Mouse (Mus musculus) c-Kit-positive CD71-positive TER-119-negative erythroid progenitor cells, embryonic 14.5 days (primary cell): ENCODE data around the gene Rnf212.

Experiments used
- DNase-seq: peaks from one replicate; pipeline ENCODE4 v3.0.0-alpha.2; 2013; ENCODE audit warnings: low read depth

Rnf212 gene

DNA sequence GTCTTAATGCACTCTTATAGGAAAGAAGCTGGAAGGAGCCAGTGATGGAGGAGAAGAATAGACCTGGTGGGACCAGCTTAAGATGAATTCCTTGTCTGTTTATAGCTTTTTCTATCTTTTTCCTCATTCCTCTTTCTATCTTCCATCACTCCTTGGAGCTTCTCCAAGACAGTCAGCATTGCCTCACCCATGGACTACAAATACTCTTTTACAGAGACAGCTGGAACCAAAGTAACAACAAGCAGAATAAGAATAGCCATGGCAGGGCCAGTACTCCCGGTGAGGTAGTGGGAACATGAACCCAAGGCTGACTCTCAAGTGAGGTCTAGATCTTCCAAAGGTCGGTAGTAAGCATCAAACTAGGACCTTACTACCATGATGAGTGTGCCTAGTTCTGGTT lies 61.7 kb downstream of the Rnf212 start:
- no peak for DNase-seq

DNA sequence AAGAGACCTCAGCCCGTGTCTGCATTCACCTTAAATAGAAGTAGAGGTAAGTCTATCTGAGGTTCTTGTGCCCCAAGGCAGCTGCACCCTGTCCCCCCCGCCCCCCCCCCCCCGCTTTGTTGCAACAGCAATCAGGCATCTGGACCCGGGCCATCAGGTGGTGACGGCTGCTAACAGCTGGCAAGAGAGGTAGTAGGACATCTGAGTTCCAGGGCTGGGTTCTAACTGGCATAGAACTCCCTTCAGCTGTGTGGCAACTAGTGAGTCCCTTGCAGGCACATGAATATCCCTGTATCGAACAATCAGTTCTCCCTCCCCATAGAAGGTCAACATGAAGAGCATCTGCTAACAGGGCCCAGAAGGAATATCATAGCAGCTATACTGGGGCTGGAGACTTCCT lies 62.8 kb downstream of the Rnf212 start:
- no peak for DNase-seq

DNA sequence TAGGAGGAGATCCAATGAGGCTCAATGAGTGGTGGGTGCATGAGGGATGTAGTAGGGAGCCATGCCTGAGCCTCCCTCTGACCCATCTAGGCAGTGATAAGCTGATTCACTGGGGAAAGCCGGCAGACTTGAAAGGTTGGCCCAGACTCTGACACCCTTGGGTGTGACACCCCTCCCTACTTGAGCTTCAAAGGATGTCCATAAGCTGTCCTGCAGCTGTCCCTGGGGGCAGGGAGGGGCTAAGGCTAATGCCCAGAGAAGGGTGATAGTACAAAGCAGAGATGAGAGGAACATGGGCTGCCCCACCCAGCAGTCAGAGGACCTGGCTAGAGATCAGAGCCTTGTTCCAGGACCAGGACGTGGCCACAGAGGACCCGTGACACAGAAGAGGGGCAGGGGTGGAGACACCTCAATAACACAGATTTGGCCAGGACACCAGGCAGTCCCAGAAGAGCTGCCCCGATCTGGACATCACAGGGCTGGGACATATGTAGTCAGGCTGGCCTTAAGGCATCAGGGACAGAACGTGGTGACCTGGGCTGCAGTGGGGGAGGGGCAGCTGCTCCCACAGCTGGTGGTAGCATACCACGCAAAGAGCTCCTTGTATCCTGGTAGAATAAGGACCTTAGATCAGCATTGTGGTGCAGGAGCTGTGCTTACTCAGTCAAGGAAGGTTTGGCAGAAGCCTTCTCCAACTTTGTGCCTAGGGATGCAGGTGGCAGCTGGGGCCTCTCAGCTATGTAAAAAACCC lies 65.6 kb downstream of the Rnf212 start:
- DNase-seq = no peak

DNA sequence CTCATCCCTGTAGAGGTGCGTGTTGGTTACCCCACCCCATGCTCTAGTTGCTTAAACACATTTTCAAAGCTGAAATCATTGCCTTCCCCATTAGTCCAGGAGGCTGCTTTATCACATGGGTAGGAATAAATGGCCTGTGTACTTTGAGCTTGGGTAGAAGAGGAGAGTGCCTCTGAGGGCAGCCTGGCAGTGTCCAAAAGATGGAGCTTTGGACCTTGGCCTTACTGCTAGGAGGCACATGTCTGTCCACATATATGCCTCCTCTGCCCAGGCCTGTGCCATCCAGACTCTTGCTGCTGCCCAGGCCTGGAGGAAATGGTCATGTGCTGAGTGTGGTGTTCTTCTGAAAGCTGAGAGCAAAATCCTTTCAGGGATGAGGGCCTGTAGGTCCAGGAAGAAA lies 66.4 kb downstream of the Rnf212 start:
- DNase-seq = no peak

DNA sequence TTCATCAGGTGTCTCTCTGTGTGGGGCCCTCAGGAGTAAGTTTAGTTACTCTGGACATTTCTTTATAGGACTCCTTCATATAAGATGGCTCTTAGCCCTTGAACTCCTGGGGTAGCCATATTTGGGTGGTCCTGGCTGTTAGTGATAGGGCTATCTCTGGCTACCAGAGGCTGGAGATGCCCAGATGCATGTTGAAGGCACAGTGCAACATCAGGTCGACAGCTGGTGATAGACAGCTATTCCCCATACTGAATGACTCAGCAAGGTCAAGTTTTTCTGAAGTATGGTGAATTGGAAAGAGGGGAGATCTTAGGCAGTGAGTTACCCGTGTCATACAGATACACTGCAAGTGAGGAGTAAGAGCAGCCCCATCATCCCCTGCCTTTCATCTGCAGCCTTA lies 67.0 kb downstream of the Rnf212 start:
- no peak for DNase-seq

DNA sequence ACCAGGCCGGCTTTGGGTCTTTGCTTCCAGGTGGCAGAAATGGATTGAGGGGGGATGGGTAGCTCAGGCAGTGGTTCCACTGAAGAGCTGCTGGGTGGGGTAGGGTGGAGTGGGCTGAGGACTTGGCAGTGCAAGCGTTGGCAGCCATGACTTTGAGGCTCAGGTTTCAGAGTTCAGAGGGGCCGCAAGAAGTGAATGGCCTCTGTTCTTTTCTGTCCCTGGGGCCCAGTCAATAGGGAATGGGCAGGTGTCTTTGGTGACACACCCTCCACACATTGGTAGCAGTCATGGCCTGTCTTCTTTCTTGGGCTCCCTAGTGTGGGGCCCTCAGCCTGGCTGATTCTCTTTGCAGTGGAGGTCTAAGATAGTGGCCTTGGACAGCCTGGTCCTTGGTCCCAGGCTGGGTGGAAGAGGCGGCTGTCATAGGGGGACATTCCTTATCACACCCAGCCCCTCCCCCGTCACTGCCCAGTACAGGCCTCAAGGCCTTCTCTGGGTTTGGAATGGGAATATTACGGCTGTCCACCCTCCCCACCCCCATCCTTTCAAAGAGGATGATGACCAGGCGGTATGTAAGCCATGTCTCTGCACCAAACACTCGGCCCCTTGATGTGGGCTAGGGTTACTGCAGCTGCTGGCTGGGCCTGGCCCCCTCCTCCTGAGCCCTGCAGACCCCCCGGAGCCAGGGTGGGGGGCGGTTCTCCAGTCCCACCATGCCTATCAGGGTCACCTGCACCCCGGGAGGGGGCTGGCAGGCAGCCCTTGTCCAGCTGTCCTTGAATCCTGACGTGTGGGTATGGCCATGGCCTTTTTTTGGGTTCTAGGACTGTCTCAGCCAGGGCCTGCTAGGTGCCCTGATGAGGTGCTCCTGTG lies 70.8 kb downstream of the Rnf212 start:
- DNase-seq = no peak

DNA sequence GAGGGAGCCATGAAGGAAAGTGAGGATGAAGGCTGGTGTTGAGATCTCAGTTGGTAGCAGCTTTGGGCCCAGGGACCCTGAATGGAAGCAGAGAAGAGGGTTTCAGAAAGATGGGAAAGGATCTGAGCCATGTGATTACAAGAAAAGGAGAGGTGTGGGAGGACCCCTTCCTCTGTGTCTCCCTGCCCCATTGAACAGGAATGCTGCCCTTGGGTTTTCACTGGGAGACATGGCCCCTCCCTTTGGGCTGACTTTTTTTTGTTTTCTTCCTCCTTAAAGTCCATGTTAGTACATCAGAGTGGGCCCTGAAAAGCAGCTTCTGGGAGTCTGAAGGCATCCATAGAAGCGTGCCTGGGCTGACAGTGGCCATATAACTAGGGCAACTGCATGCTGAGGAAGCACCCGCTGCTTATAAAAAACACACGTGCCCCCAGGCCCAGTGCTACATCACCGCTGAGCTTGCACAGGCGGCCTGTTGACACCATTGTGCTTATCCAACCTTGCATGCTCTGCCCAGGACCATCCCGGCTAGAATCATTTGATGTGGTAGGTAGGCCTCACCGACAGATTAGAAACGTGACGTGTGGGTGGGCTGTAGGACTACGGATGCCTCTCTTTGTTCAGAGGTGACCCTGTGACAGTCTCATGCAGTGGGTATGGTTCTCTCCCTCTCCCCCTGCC lies 73.3 kb downstream of the Rnf212 start:
- DNase-seq = no peak

DNA sequence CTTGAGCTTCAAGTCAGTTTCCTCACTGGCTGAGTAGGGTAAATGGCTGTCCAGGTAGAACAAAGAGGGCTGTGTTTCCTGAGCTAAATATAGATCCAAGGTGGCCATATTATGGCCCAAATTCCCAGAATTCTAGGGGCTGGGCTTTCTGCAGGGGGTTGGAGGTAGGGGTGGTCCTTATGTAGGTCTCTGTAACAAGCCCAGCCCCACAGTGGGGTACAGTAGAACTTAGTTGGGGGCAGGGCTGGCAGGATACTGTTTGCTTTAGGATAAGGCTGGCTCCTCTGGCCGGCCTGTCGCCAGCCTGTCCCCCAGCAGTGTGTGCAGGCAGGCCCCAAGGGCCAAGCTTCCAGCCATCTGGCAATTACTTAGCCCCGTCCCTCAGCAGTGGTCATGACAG lies 74.4 kb downstream of the Rnf212 start:
- no peak for DNase-seq

DNA sequence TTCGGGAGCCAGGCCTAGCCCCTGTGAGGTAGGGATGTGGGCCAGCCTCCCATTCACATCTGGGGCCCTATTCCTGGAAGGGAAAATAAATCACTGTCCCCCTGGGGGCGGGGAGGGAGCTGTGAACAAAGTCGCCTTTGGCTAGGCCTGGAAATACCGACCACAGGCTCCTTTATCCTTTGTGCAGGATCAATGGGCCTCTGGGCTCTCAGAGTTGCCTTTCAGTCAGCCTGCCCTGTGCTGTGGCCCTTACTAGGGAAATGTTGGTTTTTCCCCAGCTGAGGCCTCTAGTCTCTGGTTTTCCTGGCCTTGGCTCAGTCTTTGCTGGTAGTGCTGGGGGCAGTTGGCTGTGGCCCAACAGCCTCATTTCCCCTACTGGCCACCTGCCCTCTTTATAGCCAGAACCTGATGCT lies 77.4 kb downstream of the Rnf212 start:
- DNase-seq = no peak

DNA sequence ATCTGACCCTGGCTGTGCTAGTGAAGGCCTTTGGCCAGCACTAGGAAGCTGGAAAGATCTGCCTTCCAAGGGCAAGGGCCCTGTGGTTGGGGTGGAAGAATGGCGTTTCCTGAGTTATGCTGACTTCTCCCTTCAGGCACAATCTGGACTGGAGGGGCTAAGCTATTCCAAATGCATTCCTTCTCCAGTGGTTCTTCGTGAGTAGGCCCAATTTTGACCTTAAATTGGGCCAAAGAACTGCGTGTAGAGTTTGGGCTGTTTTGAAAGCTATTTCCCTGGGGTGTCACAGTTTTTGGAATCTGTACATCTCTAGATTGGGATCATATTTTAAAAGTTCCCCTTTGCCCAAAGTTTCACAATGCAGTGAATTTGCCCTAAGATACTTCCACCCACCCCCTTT lies 78.2 kb downstream of the Rnf212 start:
- no peak for DNase-seq

DNA sequence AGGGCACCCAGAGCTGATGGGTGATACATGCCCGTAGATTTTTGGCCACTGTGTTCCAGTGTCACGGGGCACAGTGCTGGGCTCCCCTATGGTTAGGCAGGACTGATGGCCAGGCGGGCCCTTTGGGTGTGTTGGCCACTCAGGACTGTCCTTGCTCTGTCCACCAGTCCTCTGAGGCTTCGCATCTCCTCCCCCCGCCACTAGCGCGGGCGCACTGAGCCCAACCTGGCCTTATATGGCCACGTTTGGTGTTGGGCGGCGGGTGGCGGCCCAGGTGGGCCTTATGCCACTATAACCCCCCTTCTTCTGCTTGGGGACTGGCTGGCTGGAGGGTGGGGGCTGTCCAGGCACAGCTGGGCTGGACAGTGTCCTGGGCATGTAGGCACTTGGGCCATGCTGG lies 78.9 kb downstream of the Rnf212 start:
- DNase-seq = no peak

DNA sequence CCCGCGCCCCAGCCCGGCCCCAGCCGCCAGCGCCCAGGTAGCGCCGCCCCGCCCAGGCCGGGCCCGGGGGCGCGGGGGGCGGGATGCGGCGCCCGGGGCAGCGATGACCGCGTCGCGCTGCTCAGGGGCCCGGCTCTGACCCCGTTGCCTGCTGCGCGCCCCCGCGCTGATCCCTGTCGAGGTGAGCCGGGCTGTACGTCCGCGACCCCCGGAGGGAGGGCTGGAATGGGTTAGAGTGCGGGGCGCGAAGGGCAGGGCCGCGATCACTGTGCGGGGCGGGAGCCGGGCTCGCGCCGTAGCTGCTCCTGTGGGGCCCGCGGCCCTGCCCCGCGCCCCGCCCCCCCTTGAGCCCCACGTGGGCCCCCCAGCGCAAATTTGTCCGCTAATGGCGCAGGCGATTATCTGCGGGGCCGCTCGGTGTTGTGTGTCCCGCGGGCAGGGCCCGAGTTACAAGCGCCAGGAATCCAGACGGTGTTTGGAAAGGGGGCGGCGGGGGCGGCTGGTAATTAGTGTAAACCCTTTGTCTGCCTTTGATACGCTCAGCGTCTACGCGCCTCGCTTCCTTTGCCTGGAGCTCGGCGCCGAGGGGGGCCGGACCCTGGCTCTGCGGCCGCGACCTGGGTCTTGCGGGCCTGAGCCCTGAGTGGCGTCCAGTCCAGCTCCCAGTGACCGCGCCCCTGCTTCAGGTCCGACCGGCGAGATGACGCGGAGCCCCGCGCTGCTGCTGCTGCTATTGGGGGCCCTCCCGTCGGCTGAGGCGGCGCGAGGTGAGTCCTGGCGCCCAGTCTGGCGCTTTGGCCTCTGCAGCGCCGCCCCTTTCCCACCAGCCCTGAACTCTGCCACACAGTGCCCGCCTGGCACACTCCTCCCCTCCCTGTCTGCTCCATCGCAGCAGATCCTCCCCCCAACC lies 80.2 kb downstream of the Rnf212 start:
- no peak for DNase-seq

DNA sequence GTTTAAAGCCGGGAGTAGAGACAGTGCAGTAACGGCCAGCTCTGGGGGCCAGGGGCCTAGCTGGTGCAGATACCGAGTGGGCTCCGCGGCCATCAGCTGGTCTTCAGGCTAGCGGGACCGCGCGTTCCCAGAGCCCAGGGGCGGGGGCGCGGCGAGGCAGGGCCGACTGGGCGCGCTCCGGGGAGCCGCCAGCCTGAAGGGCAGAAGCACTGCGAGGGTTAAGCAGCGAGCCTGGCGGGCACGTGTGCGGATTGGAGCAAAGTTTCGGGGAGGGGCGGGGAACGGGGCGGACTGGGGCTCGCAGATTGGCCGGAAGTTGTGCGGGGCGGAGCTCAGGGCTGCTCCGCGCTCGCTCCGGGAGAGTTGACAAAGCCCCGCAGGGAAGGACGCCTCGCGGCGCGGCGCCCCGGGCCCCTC lies 80.9 kb downstream of the Rnf212 start:
- DNase-seq = peak; percentile 86

DNA sequence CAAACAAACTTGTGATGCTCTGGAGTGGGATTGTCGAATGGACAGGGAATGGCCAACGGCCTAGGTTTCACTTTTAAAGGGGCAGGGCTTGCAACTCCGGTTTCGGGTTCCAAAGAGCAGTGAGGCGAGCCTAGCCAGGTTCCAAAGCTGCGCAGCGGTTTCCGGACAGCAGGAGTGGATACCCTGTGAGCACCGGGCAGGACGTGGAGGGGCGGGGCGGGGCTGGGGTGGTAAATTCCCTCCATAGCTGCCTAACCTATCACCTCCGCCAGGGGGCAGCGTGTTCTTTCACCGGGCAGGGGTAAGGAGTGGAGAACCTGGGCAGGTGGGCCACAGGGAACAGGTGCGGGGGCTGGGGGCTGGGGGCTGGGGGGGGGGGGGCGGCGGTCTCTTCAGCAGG lies 82.5 kb downstream of the Rnf212 start, which contains the start of gene Fgfrl1:
TSS of gene Fgfrl1 (plus strand) at position 112 of the 400 bp plus-strand sequence.
- no peak for DNase-seq

DNA sequence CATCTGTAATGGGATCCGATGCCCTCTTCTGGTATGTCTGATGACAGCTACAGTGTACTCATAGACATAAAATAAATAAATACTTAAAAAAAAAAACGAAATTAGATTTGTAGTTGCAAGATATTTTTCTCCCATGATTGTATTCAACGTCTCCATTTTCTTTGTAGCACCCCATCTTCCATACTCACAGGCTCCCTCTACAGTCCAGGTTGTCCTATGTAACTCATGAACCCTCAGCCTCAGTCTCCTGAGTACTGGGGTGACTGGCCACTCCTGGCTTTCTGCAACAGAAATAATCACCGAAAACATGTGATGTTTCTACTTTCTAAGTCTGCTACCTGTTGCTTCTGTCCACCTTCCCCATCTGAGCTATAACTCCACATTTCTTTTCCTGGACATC lies 83.6 kb downstream of the Rnf212 start:
- DNase-seq = no peak

DNA sequence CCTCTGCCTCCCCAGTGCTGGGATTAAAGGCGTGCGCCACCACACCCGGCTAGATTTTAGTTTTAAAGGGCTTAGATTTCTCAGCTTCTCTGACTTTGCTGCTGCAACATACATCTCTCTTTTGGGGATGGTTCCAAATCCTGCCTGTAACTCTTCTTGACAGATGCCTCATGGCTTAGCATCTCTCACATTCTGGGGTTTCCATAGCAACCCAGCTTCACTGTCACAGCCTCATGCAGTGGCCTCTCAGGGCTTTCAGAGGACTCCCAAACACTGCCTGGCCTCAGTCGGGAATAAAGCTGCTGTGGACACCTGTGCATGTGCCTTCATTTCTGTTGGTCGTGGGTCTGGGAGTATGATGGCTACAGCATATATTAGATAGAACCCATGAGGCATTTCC lies 85.7 kb downstream of the Rnf212 start:
- DNase-seq = no peak

DNA sequence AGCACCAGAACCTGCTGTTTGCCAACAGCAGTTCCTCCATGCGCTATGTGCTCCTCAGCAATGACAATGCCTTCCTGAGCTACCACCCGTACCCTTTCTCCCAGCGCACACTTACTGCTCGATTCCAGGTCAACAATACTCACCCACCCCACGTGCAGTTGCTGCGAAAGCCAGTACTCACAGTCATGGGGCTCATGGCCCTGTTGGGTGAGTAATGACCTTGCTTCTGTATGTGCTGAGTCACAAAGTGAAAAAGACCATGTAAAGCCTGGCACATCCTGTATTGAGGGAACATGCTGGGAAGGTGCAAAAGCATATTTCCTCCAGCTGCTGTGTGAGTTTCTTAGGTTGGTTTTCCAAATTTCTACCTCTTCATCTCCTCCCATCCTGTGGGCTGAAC lies 93.9 kb downstream of the Rnf212 start:
- no peak for DNase-seq

DNA sequence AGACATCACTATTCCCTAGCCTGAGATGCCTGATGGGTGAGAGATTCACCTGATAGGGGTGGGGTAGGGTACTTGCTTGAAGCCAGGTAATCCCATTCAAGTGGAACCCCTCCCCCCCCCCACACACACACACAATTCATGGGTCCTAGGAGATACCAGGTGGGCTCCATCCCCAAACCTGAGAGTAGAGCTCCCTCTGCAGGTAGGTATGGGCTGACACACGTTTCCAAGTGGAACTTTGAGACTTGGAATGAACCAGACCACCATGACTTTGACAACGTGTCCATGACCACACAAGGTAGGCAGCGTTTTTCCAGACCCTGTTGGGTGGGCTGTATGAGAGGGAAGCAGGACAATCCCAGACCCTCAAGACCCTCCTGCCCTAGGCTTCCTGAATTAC lies 94.9 kb downstream of the Rnf212 start:
- no peak for DNase-seq
